22 mouse cellular contexts compared by ENCODE assay signal in the genomic region with DNA sequence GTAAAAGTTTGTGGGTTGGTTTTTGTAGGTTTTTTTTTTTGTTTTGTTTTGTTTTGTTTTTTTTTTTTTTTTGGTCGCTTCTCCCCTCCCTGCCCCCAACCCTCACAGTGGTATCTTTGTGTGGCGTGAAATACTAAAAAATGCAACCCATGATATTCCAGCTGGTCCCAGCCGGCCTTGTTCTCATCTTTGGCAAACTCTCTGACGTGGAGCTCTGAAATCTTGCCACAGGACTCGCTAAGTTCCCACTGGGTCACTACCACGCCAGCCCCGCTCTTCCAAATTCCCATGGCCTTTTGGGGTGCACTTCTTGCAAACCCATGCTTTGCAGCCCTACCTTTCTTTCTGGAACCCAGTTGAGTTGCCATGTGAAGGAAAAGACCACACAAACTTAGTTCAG. TPM values are rescaled to one million over a fixed set of nuclear protein-coding genes. Genes with fewer than 3 reads are reported as not detected.
A peak's percentile ranks its signal among the peaks of the same experiment; 100 is the strongest.
DNase-seq lines count a peak whose midpoint lies in the region; ATAC-seq and TF ChIP-seq lines count a peak whose summit lies in the region.
"Had no signal": no experiment of that assay in that cellular context is flagged by ENCODE, and none has a peak within 500 bp of the region (broad histone marks: within the 10 kb centered on the region; RNA-seq: fewer than 3 reads in every experiment).

No protein-coding gene starts in this region.

- no peaks in the 10 kb centered on the region for H3K4me1 ChIP-seq in heart, embryonic 11.5 days (ENCODE audit: control insufficient read depth, insufficient read depth, low read length)
- 0 out of 2 replicates have a peak, but pooled peaks cover 4% of the 10 kb centered on the region for H3K4me1 ChIP-seq in lung, postnatal 0 days (ENCODE audit: insufficient read depth, low read depth, low read length)
- H3K4me1 ChIP-seq in forebrain, embryonic 14.5 days (ENCODE audit: control insufficient read depth, insufficient read depth, low read length): no peaks in the 10 kb centered on the region; the same call in 1 of the 2 replicates
- H3K4me1 ChIP-seq: forebrain, embryonic 13.5 days; hindbrain, embryonic 12.5 days; limb, embryonic 12.5 days had no signal

- peak; percentile 94 for DNase-seq in heart, adult 11 months
- DNase-seq in layer of hippocampus, adult 2 months (ENCODE audit: low spot score in 2 of 2): no peak
- no peak for DNase-seq in layer of hippocampus, postnatal 25 days (ENCODE audit: extremely low spot score in 1 of 2, low spot score in 1 of 2)
- DNase-seq in heart, adult 8-10 months (ENCODE audit: low spot score): peak; percentile 36
- DNase-seq in lung, postnatal 0 days (ENCODE audit: low spot score): peak; percentile 62
- no peak for DNase-seq in forebrain, embryonic 14.5 days (ENCODE audit: low spot score)
- no peak for DNase-seq in cerebellum, adult 11 months
- DNase-seq: adrenal gland, adult 2 months; cerebellum, postnatal 14 days; layer of hippocampus, postnatal 36 days; midbrain, embryonic 14.5 days; retina, postnatal 1 day; thymus, adult 2 months had no signal

- H3K27me3 ChIP-seq in heart, embryonic 11.5 days (ENCODE audit: control insufficient read depth, insufficient read depth, low read length): no peaks in the 10 kb centered on the region
- H3K27me3 ChIP-seq in lung, postnatal 0 days (replicated peaks; ENCODE audit: insufficient read depth, low read length): no peaks in the 10 kb centered on the region
- H3K27me3 ChIP-seq in forebrain, embryonic 14.5 days (replicated peaks; ENCODE audit: control insufficient read depth, insufficient read depth, low read length): no peaks in the 10 kb centered on the region
- H3K27me3 ChIP-seq: CH12.LX; forebrain, embryonic 13.5 days; heart, embryonic 13.5 days; hindbrain, embryonic 12.5 days; limb, embryonic 12.5 days had no signal

- no peak for TF ChIP-seq CTCF in layer of hippocampus, adult 2 months (conservative IDR thresholded peaks at IDR 0.05)
- no peak for TF ChIP-seq CTCF in lung, postnatal 0 days (IDR thresholded peaks at IDR 0.05)

- no peak overlapping the region for H3K4me3 ChIP-seq in heart, embryonic 11.5 days (ENCODE audit: low read depth, low read length)
- H3K4me3 ChIP-seq in layer of hippocampus, adult 2 months: no peak overlapping the region
- H3K4me3 ChIP-seq in lung, postnatal 0 days (ENCODE audit: low read depth, low read length): no peak overlapping the region
- H3K4me3 ChIP-seq in forebrain, embryonic 14.5 days (ENCODE audit: low read depth, low read length): no peak overlapping the region
- H3K4me3 ChIP-seq: forebrain, embryonic 13.5 days; heart, embryonic 13.5 days; hindbrain, embryonic 12.5 days; limb, embryonic 12.5 days; myocyte had no signal

- TF ChIP-seq EP300 in lung, postnatal 0 days (IDR thresholded peaks at IDR 0.05): no peak

- ATAC-seq in heart, embryonic 11.5 days (replicated peaks; ENCODE audit: insufficient number of reproducible peaks, low FRiP score, low TSS enrichment): no peak
- peak; percentile 33; the same call in 1 of the 2 replicates for ATAC-seq in lung, postnatal 0 days
- no peak for ATAC-seq in forebrain, embryonic 14.5 days
- ATAC-seq: forebrain, embryonic 13.5 days; inflammation-experienced regulatory T-cells, adult 6 months had no signal

- no peak overlapping the region for H3K4me2 ChIP-seq in heart, embryonic 11.5 days
- H3K4me2 ChIP-seq in lung, postnatal 0 days (replicated peaks; ENCODE audit: low read depth, low read length): no peak overlapping the region
- no peak overlapping the region for H3K4me2 ChIP-seq in forebrain, embryonic 14.5 days (ENCODE audit: low read length)
- H3K4me2 ChIP-seq: forebrain, embryonic 13.5 days; heart, embryonic 13.5 days; hindbrain, embryonic 12.5 days; limb, embryonic 12.5 days had no signal

- 85% methylated on average over 7 of the region's 7 CpGs for WGBS in heart, embryonic 11.5 days (ENCODE audit: insufficient replicate concordance)
- 69% methylated on average over 7 of the region's 7 CpGs for WGBS in lung, postnatal 0 days
- 88% methylated on average over 7 of the region's 7 CpGs for WGBS in forebrain, embryonic 14.5 days

- no peak overlapping the region for H3K9ac ChIP-seq in heart, embryonic 11.5 days (ENCODE audit: low read depth, low read length)
- no peak overlapping the region for H3K9ac ChIP-seq in lung, postnatal 0 days (replicated peaks; ENCODE audit: low read depth)
- no peak overlapping the region for H3K9ac ChIP-seq in forebrain, embryonic 14.5 days (ENCODE audit: low read length)
- H3K9ac ChIP-seq: forebrain, embryonic 13.5 days; heart, embryonic 13.5 days; hindbrain, embryonic 12.5 days; limb, embryonic 12.5 days; liver, embryonic 14.5 days had no signal

- peaks cover 20% of the 10 kb centered on the region for H3K36me3 ChIP-seq in heart, embryonic 11.5 days (ENCODE audit: control insufficient read depth, insufficient read depth, low read length)
- no peaks in the 10 kb centered on the region for H3K36me3 ChIP-seq in lung, postnatal 0 days (ENCODE audit: insufficient read depth, low read length)
- H3K36me3 ChIP-seq in forebrain, embryonic 14.5 days (ENCODE audit: control insufficient read depth, insufficient read depth, low read length): peaks cover 30% of the 10 kb centered on the region

- H3K9me3 ChIP-seq in heart, embryonic 11.5 days (replicated peaks; ENCODE audit: control insufficient read depth, low read length): no peaks in the 10 kb centered on the region
- H3K9me3 ChIP-seq in lung, postnatal 0 days (ENCODE audit: low read length): no peaks in the 10 kb centered on the region
- H3K9me3 ChIP-seq in forebrain, embryonic 14.5 days (replicated peaks; ENCODE audit: control insufficient read depth, low read length): no peaks in the 10 kb centered on the region
- H3K9me3 ChIP-seq: forebrain, embryonic 13.5 days; heart, embryonic 13.5 days; hindbrain, embryonic 12.5 days; limb, embryonic 12.5 days had no signal

- no peak overlapping the region for H3K27ac ChIP-seq in heart, embryonic 11.5 days (ENCODE audit: low read depth, low read length)
- 0 out of 2 replicates have a peak overlapping the region, but pooled peaks have one; percentile 40 for H3K27ac ChIP-seq in layer of hippocampus, adult 2 months
- peak overlapping the region; percentile 47; the same call in 1 of the 2 replicates for H3K27ac ChIP-seq in lung, postnatal 0 days (ENCODE audit: low read length)
- no peak overlapping the region for H3K27ac ChIP-seq in forebrain, embryonic 14.5 days (ENCODE audit: low read depth, low read length)
- H3K27ac ChIP-seq: forebrain, embryonic 13.5 days; heart, embryonic 13.5 days; hindbrain, embryonic 12.5 days; limb, embryonic 12.5 days; liver, embryonic 14.5 days had no signal

RNA-seq across cellular contexts. Expression of a gene that starts 58.7 kb away (rescaled TPM):
- 76.9 and 80.6 TPM in 2 replicates for polyA plus RNA-seq in heart, embryonic 11.5 days (2014; fragmentation: Nextera tagmentation; extraction: Ambion mirVana)
- 100 to 1,000 TPM; 216 to 227 TPM for total RNA-seq in layer of hippocampus, adult 2 months (2021)
- 100 to 1,000 TPM; 197 to 244 TPM for total RNA-seq in layer of hippocampus, postnatal 25 days (2021)
- 100 to 1,000 TPM; 143 to 153 (median 147) TPM for total RNA-seq in heart, adult 8-10 months (2022)
- 40.6 and 45.3 TPM in 2 replicates for polyA plus RNA-seq in lung, postnatal 0 days (2015; fragmentation: Nextera tagmentation; extraction: Ambion mirVana)
- 43.5 and 49.5 TPM in 2 replicates for polyA plus RNA-seq in forebrain, embryonic 14.5 days (2014; fragmentation: Nextera tagmentation; extraction: Ambion mirVana)

Comparison
In these comparisons a context has a peak if more than half of its experiments do, and no peak if none do; other contexts are left out.
1. DNase-seq: peak in heart, adult 11 months (single experiment), heart, adult 8-10 months (single experiment) and lung, postnatal 0 days (single experiment); none in layer of hippocampus, adult 2 months (0 of 2), layer of hippocampus, postnatal 25 days (0 of 2), forebrain, embryonic 14.5 days (single experiment) and cerebellum, adult 11 months (single experiment).
2. H3K27ac ChIP-seq: peak in layer of hippocampus, adult 2 months (single experiment) and lung, postnatal 0 days (single experiment); none in heart, embryonic 11.5 days (single experiment) and forebrain, embryonic 14.5 days (single experiment).